Mouse (Mus musculus): ENCODE data around the gene Pld4. TPM values are rescaled to one million over a fixed set of nuclear protein-coding genes. Genes with fewer than 3 reads are reported as not detected.
A peak's percentile ranks its signal among the peaks of the same experiment; 100 is the strongest.

The Pld4 gene
- polyA plus RNA-seq, 1 experiment from 2014 or later: 7.9 TPM

DNA sequence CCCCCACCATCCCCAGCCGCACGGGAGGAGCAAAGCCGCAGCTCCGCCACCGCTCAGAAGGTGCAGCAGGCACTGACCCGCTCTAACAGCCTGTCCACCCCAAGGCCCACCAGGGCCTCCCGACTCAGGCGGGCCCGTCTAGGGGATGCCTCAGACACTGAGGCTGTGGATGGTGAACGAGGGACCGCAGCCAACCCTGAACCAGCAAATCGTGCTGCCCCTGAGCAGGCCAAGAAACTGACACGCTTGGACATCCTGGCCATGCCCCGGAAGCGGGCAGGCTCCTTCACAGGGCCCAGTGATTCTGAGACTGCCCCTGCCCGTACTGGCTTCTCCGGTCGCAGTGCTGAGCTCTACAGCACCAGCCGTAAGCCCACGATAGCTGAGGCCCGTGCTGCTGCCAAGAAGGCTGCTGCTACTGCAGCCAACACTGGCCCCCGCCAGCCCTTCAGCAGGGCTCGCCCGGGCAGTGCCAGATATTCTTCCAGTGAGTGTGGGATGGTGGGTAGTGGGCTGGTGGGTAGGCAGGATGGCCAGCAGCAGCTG lies 21.4 kb upstream of the Pld4 start:
- no peak for ATAC-seq

DNA sequence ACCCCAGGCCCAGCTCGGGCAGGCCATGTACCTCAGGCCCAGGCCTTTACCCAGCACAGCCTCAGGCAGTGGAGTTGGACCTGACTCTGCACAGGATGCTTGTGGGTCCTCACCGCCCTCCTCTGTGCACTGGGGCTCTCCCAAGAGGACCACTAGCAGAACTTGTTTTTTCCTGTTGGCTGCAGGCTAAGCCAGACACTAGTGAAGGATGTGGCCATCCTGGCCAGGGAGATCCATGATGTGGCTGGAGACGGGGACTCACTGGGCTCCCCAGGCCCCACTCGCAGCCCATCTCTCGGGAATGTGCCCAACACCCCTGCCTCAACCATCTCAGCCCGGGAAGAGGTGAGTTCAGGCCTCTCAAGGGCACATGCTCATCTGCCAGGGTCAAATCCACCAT lies 17.7 kb upstream of the Pld4 start:
- no peak overlapping the region for H3K9ac ChIP-seq
- H3K4me3 ChIP-seq: no peak overlapping the region
- no peak overlapping the region for H3K4me2 ChIP-seq
- no peaks in the 10 kb centered on the region; the same call in 1 of the 2 replicates for H3K27me3 ChIP-seq (replicated peaks)
- 39% methylated on average over 6 of the region's 6 CpGs for WGBS (ENCODE audit: insufficient replicate concordance)
- H3K36me3 ChIP-seq: peaks cover 23% of the 10 kb centered on the region
- no peaks in the 10 kb centered on the region for H3K9me3 ChIP-seq (replicated peaks)
- no peak for ATAC-seq
- H3K4me1 ChIP-seq: no peaks in the 10 kb centered on the region; the same call in 1 of the 2 replicates
- no peak overlapping the region for H3K27ac ChIP-seq

More for the DNA sequence above, 21.4 kb upstream of the Pld4 start:
- peaks cover 33% of the 10 kb centered on the region for H3K36me3 ChIP-seq
- no peak overlapping the region for H3K9ac ChIP-seq
- H3K4me3 ChIP-seq: no peak overlapping the region
- no peaks in the 10 kb centered on the region; the same call in 1 of the 2 replicates for H3K4me1 ChIP-seq
- H3K9me3 ChIP-seq (replicated peaks): no peaks in the 10 kb centered on the region
- no peak overlapping the region for H3K4me2 ChIP-seq
- WGBS (ENCODE audit: insufficient replicate concordance): 85% methylated on average over 24 of the region's 24 CpGs
- no peaks in the 10 kb centered on the region for H3K27me3 ChIP-seq (replicated peaks)
- no peak overlapping the region for H3K27ac ChIP-seq

GRCm38 (mm10) chr12:112743168-112743975 lies 17.1 kb upstream of the Pld4 start:
- no peaks in the 10 kb centered on the region for H3K9me3 ChIP-seq (replicated peaks)
- H3K27me3 ChIP-seq (replicated peaks): no peaks in the 10 kb centered on the region; the same call in 1 of the 2 replicates
- H3K4me2 ChIP-seq: no peak overlapping the region
- ATAC-seq: 0 out of 2 replicates have a peak, but pooled peaks have one; percentile 36
- no peak overlapping the region for H3K27ac ChIP-seq
- H3K4me3 ChIP-seq: no peak overlapping the region
- WGBS (ENCODE audit: insufficient replicate concordance): 49% methylated on average over 25 of the region's 25 CpGs
- H3K9ac ChIP-seq: no peak overlapping the region
- H3K4me1 ChIP-seq: no peaks in the 10 kb centered on the region; the same call in 1 of the 2 replicates
- peaks cover 21% of the 10 kb centered on the region for H3K36me3 ChIP-seq

- 64% methylated on average over 11 of the region's 11 CpGs for WGBS (ENCODE audit: insufficient replicate concordance)
- no peak overlapping the region for H3K27ac ChIP-seq
- no peaks in the 10 kb centered on the region; the same call in 1 of the 2 replicates for H3K4me1 ChIP-seq
- H3K9me3 ChIP-seq (replicated peaks): no peaks in the 10 kb centered on the region
- no peaks in the 10 kb centered on the region; the same call in 1 of the 2 replicates for H3K27me3 ChIP-seq (replicated peaks)
- H3K9ac ChIP-seq: no peak overlapping the region
- no peak overlapping the region for H3K4me2 ChIP-seq
- ATAC-seq: no peak
- peaks cover 14% of the 10 kb centered on the region for H3K36me3 ChIP-seq
- H3K4me3 ChIP-seq: no peak overlapping the region
These were observed 16.2 kb upstream of the Pld4 start for GRCm38 (mm10) chr12:112744211-112744610.

GRCm38 (mm10) chr12:112744891-112745580 lies 15.4 kb upstream of the Pld4 start:
- WGBS (ENCODE audit: insufficient replicate concordance): 74% methylated on average over 10 of the region's 10 CpGs
- no peak overlapping the region for H3K27ac ChIP-seq

DNA sequence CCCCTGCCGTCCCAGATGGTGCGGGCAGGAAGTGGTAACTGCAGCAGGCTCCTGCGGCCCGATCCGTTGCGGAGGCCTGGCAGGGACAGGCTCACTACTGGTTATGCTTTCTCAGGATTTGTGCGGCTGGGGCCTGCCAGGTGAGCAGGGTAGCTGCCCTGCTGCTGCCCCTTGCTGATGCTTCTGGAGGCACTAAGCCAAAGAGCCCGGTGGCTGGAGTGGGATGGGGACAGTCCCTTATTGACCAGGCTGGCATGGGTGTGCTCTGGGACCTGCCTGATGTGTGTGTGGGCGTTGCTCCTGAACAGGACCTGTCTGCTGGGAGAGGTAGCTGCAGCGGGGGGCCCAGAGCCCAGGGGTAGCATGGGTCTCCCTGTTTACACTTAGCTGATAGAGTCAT lies 14.7 kb upstream of the Pld4 start:
- H3K36me3 ChIP-seq: peaks cover 13% of the 10 kb centered on the region; the same call in 1 of the 2 replicates
- no peak overlapping the region for H3K4me3 ChIP-seq
- no peak overlapping the region for H3K4me2 ChIP-seq
- ATAC-seq: no peak
- H3K9me3 ChIP-seq (replicated peaks): no peaks in the 10 kb centered on the region
- peaks cover under 1% of the 10 kb centered on the region; the same call in 1 of the 2 replicates for H3K27me3 ChIP-seq (replicated peaks)
- H3K27ac ChIP-seq: no peak overlapping the region
- no peak overlapping the region for H3K9ac ChIP-seq
- 71% methylated on average over 10 of the region's 10 CpGs for WGBS (ENCODE audit: insufficient replicate concordance)
- no peaks in the 10 kb centered on the region; the same call in 1 of the 2 replicates for H3K4me1 ChIP-seq

More at GRCm38 (mm10) chr12:112744891-112745580, 15.4 kb upstream of the Pld4 start:
- H3K4me2 ChIP-seq: no peak overlapping the region
- no peaks in the 10 kb centered on the region; the same call in 1 of the 2 replicates for H3K4me1 ChIP-seq
- H3K9me3 ChIP-seq (replicated peaks): no peaks in the 10 kb centered on the region
- peaks cover 13% of the 10 kb centered on the region; the same call in 1 of the 2 replicates for H3K36me3 ChIP-seq
- no peaks in the 10 kb centered on the region; the same call in 1 of the 2 replicates for H3K27me3 ChIP-seq (replicated peaks)
- H3K4me3 ChIP-seq: no peak overlapping the region
- ATAC-seq: no peak
- no peak overlapping the region for H3K9ac ChIP-seq

- ATAC-seq: no peak
- Histone ChIP-seq H3K9me3 (replicated peaks) (no peaks in the 10 kb centered on the region), H3K4me3 (no peak overlapping the region), H3K27me3 (replicated peaks) (peaks cover 7% of the 10 kb centered on the region; the same call in 1 of the 2 replicates), H3K9ac (no peak overlapping the region), H3K4me2 (no peak overlapping the region), H3K36me3 (peaks cover 13% of the 10 kb centered on the region; the same call in 1 of the 2 replicates), H3K4me1 (no peaks in the 10 kb centered on the region; the same call in 1 of the 2 replicates), H3K27ac (no peak overlapping the region)
- WGBS (ENCODE audit: insufficient replicate concordance): 68% methylated on average over 4 of the region's 4 CpGs
These were observed 14.0 kb upstream of the Pld4 start for GRCm38 (mm10) chr12:112746461-112746807.

DNA sequence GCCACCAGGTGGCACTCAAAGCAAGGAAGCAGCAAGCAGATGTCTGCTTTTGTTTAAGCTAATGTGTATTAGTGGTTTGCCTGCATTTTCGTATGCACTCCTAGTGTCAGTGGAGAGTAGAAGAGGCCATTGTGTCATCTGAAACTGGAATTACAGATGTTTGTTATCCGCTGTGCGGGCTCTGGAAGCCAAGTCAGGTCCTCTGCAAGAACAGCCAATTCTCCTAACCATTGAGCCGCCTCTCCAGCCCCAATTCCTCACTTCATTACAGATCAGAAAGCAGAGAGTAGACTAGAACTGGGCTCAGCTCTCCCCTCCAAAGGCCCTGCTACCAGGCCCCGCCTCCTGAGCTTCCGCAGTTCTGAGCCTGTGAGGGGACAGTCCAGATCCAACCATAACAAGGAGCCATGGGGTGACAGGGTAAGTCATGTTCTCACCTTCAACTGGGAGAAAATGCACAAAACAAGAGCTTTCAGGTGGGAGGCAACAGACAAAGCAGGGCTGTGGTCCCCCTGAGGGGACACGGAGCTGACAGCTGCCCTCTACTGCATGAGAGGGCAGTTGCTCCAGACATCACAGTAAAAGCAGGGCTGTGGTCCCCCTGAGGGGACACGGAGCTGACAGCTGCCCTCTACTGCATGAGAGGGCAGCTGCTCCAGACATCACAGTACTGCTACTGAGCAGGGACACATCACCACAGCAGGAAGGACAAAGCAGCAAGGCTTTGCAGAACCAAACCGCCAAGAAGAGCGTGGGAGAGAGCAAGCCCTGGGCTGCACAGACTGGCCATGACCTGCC lies 13.4 kb upstream of the Pld4 start:
- Histone ChIP-seq H3K4me1 (no peaks in the 10 kb centered on the region; the same call in 1 of the 2 replicates), H3K27ac (no peak overlapping the region), H3K27me3 (replicated peaks) (peaks cover 8% of the 10 kb centered on the region; the same call in 1 of the 2 replicates), H3K9ac (no peak overlapping the region), H3K4me2 (no peak overlapping the region), H3K4me3 (no peak overlapping the region), H3K9me3 (replicated peaks) (no peaks in the 10 kb centered on the region), H3K36me3 (peaks cover 13% of the 10 kb centered on the region; the same call in 1 of the 2 replicates)
- ATAC-seq: peak; percentile 28; the same call in 1 of the 2 replicates
- WGBS (ENCODE audit: insufficient replicate concordance): 27% methylated on average over 10 of the region's 10 CpGs

GRCm38 (mm10) chr12:112747606-112747970 lies 12.9 kb upstream of the Pld4 start:
- Histone ChIP-seq H3K4me2 (no peak overlapping the region), H3K4me3 (no peak overlapping the region), H3K9me3 (replicated peaks) (no peaks in the 10 kb centered on the region), H3K27ac (no peak overlapping the region), H3K27me3 (replicated peaks) (peaks cover 8% of the 10 kb centered on the region; the same call in 1 of the 2 replicates), H3K9ac (no peak overlapping the region), H3K4me1 (no peaks in the 10 kb centered on the region; the same call in 1 of the 2 replicates), H3K36me3 (peaks cover 13% of the 10 kb centered on the region; the same call in 1 of the 2 replicates)
- no peak for ATAC-seq
- 57% methylated on average over 8 of the region's 8 CpGs for WGBS (ENCODE audit: insufficient replicate concordance)

DNA sequence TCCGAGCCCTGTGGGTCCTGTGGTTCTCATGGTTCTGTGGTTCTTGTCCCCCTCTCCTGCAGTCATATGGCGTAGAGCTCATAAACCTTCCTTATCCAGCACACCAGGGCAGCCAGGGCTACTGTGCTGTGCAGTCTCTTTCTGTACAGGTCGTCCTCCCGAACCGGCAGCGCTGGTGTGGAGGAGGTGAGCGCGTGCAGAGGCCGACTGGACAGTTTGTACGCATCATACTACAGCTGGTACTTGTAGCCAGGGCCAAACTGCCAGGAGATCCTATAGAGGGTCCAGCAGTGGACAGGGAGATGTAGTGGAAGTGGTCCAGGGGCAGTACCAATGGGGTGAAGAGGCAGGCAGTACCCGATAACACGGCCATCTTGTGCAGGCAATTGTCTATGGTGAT lies 9.5 kb upstream of the Pld4 start:
- Histone ChIP-seq H3K4me1 (no peaks in the 10 kb centered on the region), H3K9ac (no peak overlapping the region), H3K27me3 (replicated peaks) (peaks cover 22% of the 10 kb centered on the region), H3K4me2 (no peak overlapping the region), H3K9me3 (replicated peaks) (no peaks in the 10 kb centered on the region), H3K4me3 (no peak overlapping the region), H3K27ac (no peak overlapping the region), H3K36me3 (no peaks in the 10 kb centered on the region)
- no peak for ATAC-seq
- WGBS (ENCODE audit: insufficient replicate concordance): 71% methylated on average over 12 of the region's 12 CpGs

DNA sequence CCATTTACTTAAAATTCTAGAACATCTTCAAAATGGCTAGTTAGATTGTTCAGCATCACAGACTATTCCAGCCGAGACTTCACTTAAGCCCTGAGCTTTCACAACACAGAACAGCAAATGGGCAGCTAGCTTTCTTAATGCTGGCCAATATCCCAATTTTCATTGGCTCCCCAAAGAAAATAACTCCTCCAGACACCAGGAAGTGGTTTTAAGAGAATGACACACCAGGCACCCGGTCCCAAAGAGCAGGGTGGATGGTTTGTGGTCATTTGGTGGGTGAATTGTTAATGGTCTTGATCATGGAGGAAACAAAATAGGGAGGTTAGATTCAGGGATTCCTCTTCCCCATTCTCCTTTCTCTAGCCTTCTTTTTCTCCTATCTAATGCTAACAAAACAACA lies 8.1 kb upstream of the Pld4 start:
- Histone ChIP-seq H3K4me1 (no peaks in the 10 kb centered on the region), H3K4me2 (no peak overlapping the region), H3K36me3 (no peaks in the 10 kb centered on the region), H3K4me3 (no peak overlapping the region), H3K9ac (no peak overlapping the region), H3K9me3 (replicated peaks) (no peaks in the 10 kb centered on the region), H3K27me3 (replicated peaks) (peaks cover 22% of the 10 kb centered on the region), H3K27ac (no peak overlapping the region)
- no peak for ATAC-seq
- WGBS (ENCODE audit: insufficient replicate concordance): 19% methylated on average over 2 of the region's 2 CpGs

Data from liver, embryonic 12.5 days (tissue).